Mouse (Mus musculus) midbrain, embryonic 10.5 days (tissue): Measurements from ENCODE around the gene L1td1. TPM values are rescaled to one million over a fixed set of nuclear protein-coding genes. Genes with fewer than 3 reads are reported as not detected.

Experiments
- DNase-seq: peaks from one replicate; pipeline ENCODE4 v3.0.0-alpha.2; 2017; ENCODE audit warnings: low spot score
- H3K27ac ChIP-seq: fragments of 300-500 bp; sonication (generic); replicated peaks from 2 replicates; pipeline ENCODE4 v1.5.1; 2016; ENCODE audit warnings: mild to moderate bottlenecking
- H3K27me3 ChIP-seq: fragments of 300-500 bp; sonication (generic); 2 replicates; pipeline ENCODE4 v1.6.1; 2016; ENCODE audit warnings: low read depth, mild to moderate bottlenecking; ENCODE audit not compliant: poor library complexity, severe bottlenecking
- H3K36me3 ChIP-seq: fragments of 300-500 bp; sonication (generic); 2 replicates; pipeline ENCODE4 v1.6.1; 2016; ENCODE audit warnings: mild to moderate bottlenecking, moderate library complexity
- H3K4me1 ChIP-seq: fragments of 300-500 bp; sonication (generic); 2 replicates; pipeline ENCODE4 v1.6.1; 2016
- H3K4me3 ChIP-seq: fragments of 300-500 bp; sonication (generic); 2 replicates; pipeline ENCODE4 v1.5.1; 2016; ENCODE audit warnings: mild to moderate bottlenecking, moderate library complexity
- H3K9me3 ChIP-seq: fragments of 300-500 bp; sonication (generic); replicated peaks from 2 replicates; pipeline ENCODE4 v1.6.1; 2016; ENCODE audit warnings: mild to moderate bottlenecking
- WGBS: fragments of 180-500 bp; shearing (Covaris S2); methylation state at CpG from one replicate; pipeline ENCODE4 v1.1.7; 2016; 5-methylcytosine and 5-hydroxymethylcytosine counted together
- polyA plus RNA-seq: library from polyadenylated mRNA; unstranded; fragments of >200 nt; fragmentation: Nextera tagmentation; extraction: Ambion mirVana; gene quantifications from 2 replicates; pipeline ENCODE4 v1.2.1, GENCODE M21; 2016

Gene L1td1
- 0.10 and 0.11 TPM in 2 replicates for polyA plus RNA-seq

DNA sequence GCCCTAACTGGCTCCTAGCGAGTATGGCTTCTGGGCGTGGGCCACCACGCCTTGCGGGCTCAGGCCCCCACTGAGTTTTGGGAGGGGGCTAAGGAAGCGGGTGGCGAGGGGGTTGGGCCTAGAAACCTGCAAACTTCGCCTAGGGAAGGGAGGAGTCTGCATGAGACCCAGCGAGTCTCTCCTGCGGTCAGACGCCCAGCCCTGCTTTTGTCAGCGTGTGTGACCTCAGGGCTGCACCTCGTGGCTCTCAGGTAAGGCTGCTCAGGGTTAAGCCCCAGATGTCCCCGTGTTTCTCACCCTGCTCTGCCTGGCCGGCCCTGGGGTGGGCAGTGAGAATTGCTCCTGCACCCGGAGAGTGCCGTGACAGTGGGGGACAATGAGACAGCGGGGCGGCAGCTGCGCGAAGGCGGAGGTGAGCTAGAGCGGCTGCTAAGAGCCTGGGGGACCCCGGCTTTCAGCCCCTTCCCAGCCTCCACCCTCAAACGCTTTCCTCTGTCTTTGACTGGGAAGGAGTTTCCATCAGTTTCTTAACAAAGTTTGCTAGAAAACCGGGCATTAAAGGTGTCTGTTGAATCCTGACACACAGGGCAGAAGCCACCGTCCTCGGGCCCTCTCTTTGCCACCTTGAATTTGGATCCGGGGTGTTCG lies at the start of gene L1td1:
Gene L1td1, plus strand, starts transcription at position 145 of the 648 bp plus-strand sequence.
- peaks cover 23% of the 10 kb centered on the region for H3K4me1 ChIP-seq
- H3K36me3 ChIP-seq, result no peaks in the 10 kb centered on the region
- peaks cover 44% of the 10 kb centered on the region for H3K27me3 ChIP-seq
- H3K27ac ChIP-seq, result no peak within 1 kb of the TSS
- WGBS, result 2% methylated on average over 29 of the region's 29 CpGs
- no peaks in the 10 kb centered on the region for H3K9me3 ChIP-seq
- H3K4me3 ChIP-seq, result peak within 1 kb of the TSS; percentile 48
- peak; percentile 36 for DNase-seq

DNA sequence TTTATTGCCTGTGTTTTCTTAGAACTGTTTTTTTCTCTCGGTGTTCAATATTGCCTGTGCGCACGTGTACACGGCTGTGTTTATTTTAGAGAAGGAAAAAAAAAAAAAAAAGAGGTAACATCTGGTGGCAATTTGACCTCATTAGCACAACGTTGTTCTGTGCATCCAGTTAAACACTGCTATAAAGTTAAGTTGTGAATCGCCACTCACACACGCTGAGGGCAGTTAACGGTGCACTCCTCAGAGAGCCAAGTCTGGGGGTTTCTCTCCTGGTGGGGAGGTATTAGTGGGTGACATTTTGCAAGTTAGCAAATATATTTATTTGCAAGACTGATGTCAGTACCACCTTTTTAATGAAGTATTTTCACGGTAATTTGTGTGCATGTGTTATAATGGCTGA lies 49.0 kb upstream of the L1td1 start:
- no peak for DNase-seq

GRCm38 (mm10) chr4:98686678-98687267 lies 39.8 kb upstream of the L1td1 start:
- no peak overlapping the region for H3K27ac ChIP-seq

More for the DNA sequence above, 49.0 kb upstream of the L1td1 start:
- H3K4me1 ChIP-seq, result no peaks in the 10 kb centered on the region
- no peaks in the 10 kb centered on the region for H3K9me3 ChIP-seq
- no peak overlapping the region for H3K27ac ChIP-seq
- 81% methylated on average over 9 of the region's 9 CpGs for WGBS
- no peak overlapping the region for H3K4me3 ChIP-seq
- no peaks in the 10 kb centered on the region for H3K27me3 ChIP-seq
- no peaks in the 10 kb centered on the region for H3K36me3 ChIP-seq

DNA sequence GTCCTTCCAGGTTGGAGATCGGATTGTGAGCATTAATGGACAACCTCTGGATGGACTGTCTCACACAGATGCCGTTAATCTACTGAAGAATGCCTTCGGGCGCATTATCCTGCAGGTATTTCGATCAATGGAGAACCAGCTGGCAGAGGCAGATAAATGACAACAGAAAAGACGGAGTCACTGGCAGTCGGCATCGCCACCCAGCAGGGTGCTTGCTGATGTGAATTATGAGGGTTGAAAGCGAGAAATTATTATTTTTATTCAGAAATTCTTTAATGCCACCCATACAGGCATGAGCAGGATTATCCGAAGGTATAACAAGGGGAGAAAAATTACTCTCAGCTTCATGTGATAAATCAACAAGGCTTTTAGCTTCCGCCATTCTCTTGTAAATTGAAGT lies 38.4 kb upstream of the L1td1 start:
- H3K4me3 ChIP-seq, result no peak overlapping the region
- no peaks in the 10 kb centered on the region for H3K9me3 ChIP-seq
- DNase-seq, result no peak
- H3K36me3 ChIP-seq, result no peaks in the 10 kb centered on the region
- peaks cover 9% of the 10 kb centered on the region; the same call in 1 of the 2 replicates for H3K4me1 ChIP-seq
- H3K27me3 ChIP-seq, result no peaks in the 10 kb centered on the region
- 83% methylated on average over 11 of the region's 11 CpGs for WGBS
- H3K27ac ChIP-seq, result no peak overlapping the region

More at GRCm38 (mm10) chr4:98686678-98687267, 39.8 kb upstream of the L1td1 start:
- Histone ChIP-seq H3K36me3 (no peaks in the 10 kb centered on the region), H3K27me3 (no peaks in the 10 kb centered on the region), H3K4me3 (no peak overlapping the region), H3K9me3 (no peaks in the 10 kb centered on the region), H3K4me1 (peaks cover 9% of the 10 kb centered on the region; the same call in 1 of the 2 replicates)
- WGBS, result 88% methylated on average over 11 of the region's 11 CpGs
- DNase-seq, result no peak

- Histone ChIP-seq H3K4me1 (peaks cover 9% of the 10 kb centered on the region; the same call in 1 of the 2 replicates), H3K9me3 (no peaks in the 10 kb centered on the region), H3K36me3 (no peaks in the 10 kb centered on the region), H3K4me3 (no peak overlapping the region), H3K27ac (no peak overlapping the region), H3K27me3 (no peaks in the 10 kb centered on the region)
- WGBS, result 88% methylated on average over 9 of the region's 9 CpGs
- no peak for DNase-seq
Observed at GRCm38 (mm10) chr4:98688520-98688919, 38.0 kb upstream of the L1td1 start.

DNA sequence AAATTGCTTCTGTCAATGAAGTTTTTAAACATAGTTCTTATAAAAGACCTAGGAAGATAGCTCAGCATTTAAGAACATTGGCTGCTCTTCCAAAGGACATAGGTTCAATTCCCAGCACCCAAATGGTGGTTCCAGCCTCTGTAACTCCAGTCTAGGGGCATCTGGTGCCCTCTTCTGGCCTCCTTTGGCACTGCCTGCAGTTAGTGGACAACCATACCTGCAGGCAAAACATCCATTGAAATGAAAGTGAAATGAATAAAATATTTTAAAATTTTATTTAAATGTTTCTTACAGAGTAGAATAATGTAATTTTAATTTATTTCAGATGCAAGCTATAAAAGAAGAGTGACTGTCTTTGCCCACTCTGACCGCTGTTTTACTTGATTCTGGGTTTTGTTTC lies 36.5 kb upstream of the L1td1 start:
- peaks cover 9% of the 10 kb centered on the region; the same call in 1 of the 2 replicates for H3K4me1 ChIP-seq
- 93% methylated on average over 1 of the region's 1 CpGs for WGBS
- no peaks in the 10 kb centered on the region for H3K36me3 ChIP-seq
- no peaks in the 10 kb centered on the region for H3K9me3 ChIP-seq
- no peak overlapping the region for H3K4me3 ChIP-seq
- H3K27me3 ChIP-seq, result no peaks in the 10 kb centered on the region
- no peak overlapping the region for H3K27ac ChIP-seq
- no peak for DNase-seq

DNA sequence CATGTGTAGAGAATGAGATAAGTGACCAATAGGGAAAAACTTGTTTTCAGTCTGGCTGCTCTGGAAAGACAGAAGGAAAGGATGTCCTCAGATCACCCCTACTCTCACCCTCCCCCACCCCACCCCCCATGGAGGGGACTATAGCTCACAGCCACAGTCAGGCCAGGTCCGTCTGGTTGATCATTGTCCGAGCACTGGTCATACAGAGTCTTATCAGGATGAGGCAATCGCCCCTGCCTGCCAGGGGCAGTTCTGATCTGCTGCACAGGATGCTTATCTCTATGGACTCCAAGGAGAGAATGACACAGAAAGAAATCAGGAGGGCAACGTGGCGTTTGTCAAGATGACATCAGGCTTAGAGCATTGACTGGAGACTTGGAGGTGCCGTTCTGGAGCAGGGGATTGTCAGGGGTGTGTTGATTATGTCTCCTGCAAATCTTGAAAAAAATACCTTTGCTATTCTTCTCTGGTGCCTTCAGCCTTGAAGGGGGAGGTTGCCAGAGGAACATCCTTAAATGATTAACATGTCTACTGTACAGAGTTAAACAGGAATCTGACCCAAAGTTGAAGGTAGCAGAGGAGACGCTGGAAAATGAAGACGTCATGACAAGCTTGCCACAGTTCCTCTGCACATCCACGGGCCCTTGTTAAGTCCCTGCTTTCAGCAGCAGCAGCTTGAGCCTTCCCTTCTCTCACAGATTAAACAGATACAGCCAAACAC lies 32.9 kb upstream of the L1td1 start:
- no peaks in the 10 kb centered on the region for H3K9me3 ChIP-seq
- no peaks in the 10 kb centered on the region for H3K4me1 ChIP-seq
- WGBS, result 77% methylated on average over 9 of the region's 9 CpGs
- no peak overlapping the region for H3K4me3 ChIP-seq
- no peaks in the 10 kb centered on the region for H3K36me3 ChIP-seq
- H3K27ac ChIP-seq, result no peak overlapping the region
- H3K27me3 ChIP-seq, result no peaks in the 10 kb centered on the region
- no peak for DNase-seq

GRCm38 (mm10) chr4:98697932-98698331 lies 28.6 kb upstream of the L1td1 start:
- H3K4me1 ChIP-seq, result peaks cover 15% of the 10 kb centered on the region
- no peak overlapping the region for H3K27ac ChIP-seq
- no peak overlapping the region for H3K4me3 ChIP-seq
- WGBS, result 87% methylated on average over 4 of the region's 4 CpGs
- no peaks in the 10 kb centered on the region for H3K9me3 ChIP-seq
- H3K36me3 ChIP-seq, result no peaks in the 10 kb centered on the region
- H3K27me3 ChIP-seq, result no peaks in the 10 kb centered on the region
- DNase-seq, result no peak

DNA sequence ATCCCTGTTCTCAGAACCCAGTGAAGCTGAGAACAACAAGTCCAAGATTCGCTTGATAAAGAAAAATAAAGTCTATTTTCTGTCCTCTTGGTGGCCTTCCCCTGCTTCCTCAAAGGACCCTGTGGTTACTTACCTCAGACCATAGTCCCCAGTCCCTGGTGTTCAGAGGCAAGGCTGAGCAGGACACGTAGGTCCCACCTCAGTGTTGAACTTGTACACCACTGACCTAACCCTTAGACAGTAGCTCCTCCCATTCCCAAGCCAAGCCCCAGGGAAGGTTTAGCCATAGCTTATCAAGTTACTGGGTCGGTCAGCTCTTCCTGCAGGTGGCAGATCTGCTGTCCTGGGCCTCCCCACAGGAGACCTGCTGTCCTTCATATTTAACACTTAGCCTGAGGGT lies 27.6 kb upstream of the L1td1 start:
- 63% methylated on average over 3 of the region's 3 CpGs for WGBS
- H3K9me3 ChIP-seq, result no peaks in the 10 kb centered on the region
- H3K4me3 ChIP-seq, result no peak overlapping the region
- no peaks in the 10 kb centered on the region for H3K27me3 ChIP-seq
- H3K36me3 ChIP-seq, result no peaks in the 10 kb centered on the region
- DNase-seq, result no peak
- H3K4me1 ChIP-seq, result peaks cover 15% of the 10 kb centered on the region
- no peak overlapping the region for H3K27ac ChIP-seq

GRCm38 (mm10) chr4:98700156-98700555 lies 26.4 kb upstream of the L1td1 start:
- no peaks in the 10 kb centered on the region for H3K27me3 ChIP-seq
- H3K27ac ChIP-seq, result no peak overlapping the region
- H3K4me3 ChIP-seq, result no peak overlapping the region
- H3K9me3 ChIP-seq, result no peaks in the 10 kb centered on the region
- DNase-seq, result no peak
- H3K4me1 ChIP-seq, result peaks cover 15% of the 10 kb centered on the region
- 90% methylated on average over 3 of the region's 3 CpGs for WGBS
- no peaks in the 10 kb centered on the region for H3K36me3 ChIP-seq

DNA sequence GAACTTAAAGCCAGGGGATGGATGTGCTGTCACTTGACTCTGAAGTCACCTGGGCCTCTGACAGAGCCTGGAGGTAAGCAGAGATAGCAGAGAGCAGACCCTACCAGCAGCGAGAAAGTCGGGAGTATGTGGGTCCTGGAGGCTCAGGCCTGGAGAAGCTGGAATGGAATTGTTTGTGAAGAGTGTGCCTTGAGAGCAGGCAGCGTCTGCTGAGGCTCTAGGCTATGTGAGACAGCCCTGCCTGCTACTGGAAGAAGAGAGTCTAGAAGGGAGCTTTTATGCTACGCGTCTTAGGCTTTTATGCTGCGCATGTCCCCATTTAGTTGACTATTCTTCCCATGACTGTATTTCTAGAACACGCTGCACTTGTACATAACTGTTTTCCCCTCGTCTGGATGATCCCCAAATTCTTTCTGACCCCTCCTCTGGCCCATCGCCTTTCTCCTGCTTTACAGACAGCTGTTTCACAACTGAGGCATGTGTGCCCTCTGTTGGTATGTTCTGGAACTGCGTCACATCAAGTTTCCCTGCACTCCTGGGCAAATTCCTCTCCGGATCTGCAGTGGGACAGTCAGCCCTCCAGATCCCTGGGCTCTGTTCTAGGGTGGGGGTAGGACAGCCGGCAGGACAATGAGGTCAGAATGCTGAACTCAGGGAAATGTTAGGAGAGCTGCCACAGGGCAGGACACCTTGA lies 24.2 kb upstream of the L1td1 start:
- 44% methylated on average over 12 of the region's 12 CpGs for WGBS
- peak; percentile 79 for DNase-seq
- no peak overlapping the region for H3K27ac ChIP-seq

GRCm38 (mm10) chr4:98710891-98711290 lies 15.6 kb upstream of the L1td1 start:
- DNase-seq, result no peak
- Histone ChIP-seq H3K27ac (no peak overlapping the region), H3K36me3 (no peaks in the 10 kb centered on the region), H3K4me3 (no peak overlapping the region), H3K4me1 (no peaks in the 10 kb centered on the region), H3K9me3 (no peaks in the 10 kb centered on the region), H3K27me3 (no peaks in the 10 kb centered on the region)
- WGBS, result 94% methylated on average over 8 of the region's 8 CpGs

More for the DNA sequence above, 24.2 kb upstream of the L1td1 start:
- no peaks in the 10 kb centered on the region for H3K27me3 ChIP-seq
- H3K4me3 ChIP-seq, result no peak overlapping the region
- H3K36me3 ChIP-seq, result no peaks in the 10 kb centered on the region
- H3K9me3 ChIP-seq, result no peaks in the 10 kb centered on the region
- H3K4me1 ChIP-seq, result peaks cover 15% of the 10 kb centered on the region
